Mouse (Mus musculus) stomach, postnatal 0 days (tissue): ENCODE results near the gene Fam180a. TPM values are rescaled to one million over a fixed set of nuclear protein-coding genes. Genes with fewer than 3 reads are reported as not detected.

Experiments used
- ATAC-seq: fragments of 200-750 bp; cut with Nextera tagmentation; 2 replicates; pipeline ENCODE4 v1.8.0; 2017; ENCODE audit not compliant: low FRiP score, low TSS enrichment
- DNase-seq: peaks from one replicate; pipeline ENCODE4 v3.0.0-alpha.2; 2016; ENCODE audit warnings: low spot score
- H3K27ac ChIP-seq: fragments of 300-500 bp; sonication (generic); replicated peaks from 2 replicates; pipeline ENCODE4 v1.5.1; 2014; ENCODE audit warnings: mild to moderate bottlenecking, control low read depth
- H3K27me3 ChIP-seq: fragments of 300-500 bp; sonication (generic); 2 replicates; pipeline ENCODE4 v1.6.1; 2014; ENCODE audit warnings: low read length; ENCODE audit not compliant: control insufficient read depth, insufficient read depth
- H3K36me3 ChIP-seq: fragments of 300-500 bp; sonication (generic); 2 replicates; pipeline ENCODE4 v1.6.1; 2014; ENCODE audit warnings: low read length, mixed read lengths; ENCODE audit not compliant: control insufficient read depth, insufficient read depth
- H3K4me1 ChIP-seq: fragments of 300-500 bp; sonication (generic); replicated peaks from 2 replicates; pipeline ENCODE4 v1.6.1; 2014; ENCODE audit warnings: antibody characterized with exemption; ENCODE audit not compliant: control insufficient read depth, insufficient read depth
- H3K4me2 ChIP-seq: fragments of 300-500 bp; sonication (generic); replicated peaks from 2 replicates; pipeline ENCODE4 v1.6.1; 2014; ENCODE audit warnings: low read depth, mild to moderate bottlenecking, control low read depth, moderate library complexity
- H3K4me3 ChIP-seq: fragments of 300-500 bp; sonication (generic); 2 replicates; pipeline ENCODE4 v1.5.1; 2014; ENCODE audit warnings: low read depth, low read length, control low read depth
- H3K9ac ChIP-seq: fragments of 300-500 bp; sonication (generic); 2 replicates; pipeline ENCODE4 v1.6.1; 2014; ENCODE audit warnings: mild to moderate bottlenecking, low read length, control low read depth, mixed read lengths
- H3K9me3 ChIP-seq: fragments of 300-500 bp; sonication (generic); 2 replicates; pipeline ENCODE4 v1.6.1; 2016; ENCODE audit warnings: low read length; ENCODE audit not compliant: control insufficient read depth
- CTCF ChIP-seq: IDR thresholded peaks from 2 replicates; pipeline ENCODE4 v1.5.1; 2016; ENCODE audit warnings: antibody characterized with exemption, low read depth, mild to moderate bottlenecking, moderate library complexity
- EP300 ChIP-seq: optimal IDR thresholded peaks from 2 replicates; pipeline ENCODE3; 2016; ENCODE audit warnings: antibody characterized with exemption
- WGBS: fragments of 180-500 bp; shearing (Covaris S2); extraction: QIAGEN DNeasy Blood & Tissue Kit; methylation state at CpG from one replicate; pipeline ENCODE4 v1.1.7; 2014; 5-methylcytosine and 5-hydroxymethylcytosine counted together
- polyA plus RNA-seq: library from polyadenylated mRNA; unstranded; fragments of >200 nt; fragmentation: Nextera tagmentation; extraction: Ambion mirVana; gene quantifications from 2 replicates; pipeline ENCODE4 v1.2.1, GENCODE M21; 2015

The Fam180a gene
- polyA plus RNA-seq, 1 experiment from 2014 or later = 1.6 TPM

- WGBS = 45% methylated on average over 3 of the region's 3 CpGs
Measured at GRCm38 (mm10) chr6:35338640-35339039, 12.7 kb upstream of the Fam180a start.

GRCm38 (mm10) chr6:35337836-35338235, 11.9 kb upstream of the Fam180a start:
- no peak overlapping the region for H3K4me3 ChIP-seq
- no peaks in the 10 kb centered on the region for H3K4me1 ChIP-seq
- H3K27ac ChIP-seq = no peak overlapping the region
- 53% methylated on average over 8 of the region's 8 CpGs for WGBS
- ATAC-seq = no peak
- TF ChIP-seq EP300 (no peak), CTCF (no peak)
- no peaks in the 10 kb centered on the region for H3K9me3 ChIP-seq
- H3K27me3 ChIP-seq = no peaks in the 10 kb centered on the region
- no peak overlapping the region for H3K9ac ChIP-seq
- H3K36me3 ChIP-seq = no peaks in the 10 kb centered on the region
- no peak overlapping the region for H3K4me2 ChIP-seq
- no peak for DNase-seq

More at GRCm38 (mm10) chr6:35338640-35339039, 12.7 kb upstream of the Fam180a start:
- TF ChIP-seq CTCF (no peak), EP300 (no peak)
- Histone ChIP-seq H3K27ac (no peak overlapping the region), H3K4me3 (no peak overlapping the region), H3K36me3 (no peaks in the 10 kb centered on the region), H3K4me1 (no peaks in the 10 kb centered on the region), H3K27me3 (no peaks in the 10 kb centered on the region), H3K4me2 (no peak overlapping the region), H3K9me3 (no peaks in the 10 kb centered on the region), H3K9ac (no peak overlapping the region)
- no peak for DNase-seq
- no peak for ATAC-seq

- no peak overlapping the region for H3K27ac ChIP-seq
- ATAC-seq (no peak), DNase-seq (no peak)
- no peak overlapping the region for H3K9ac ChIP-seq
- H3K4me3 ChIP-seq = no peak overlapping the region
- H3K4me2 ChIP-seq = no peak overlapping the region
- 65% methylated on average over 5 of the region's 5 CpGs for WGBS
- H3K27me3 ChIP-seq = no peaks in the 10 kb centered on the region
- TF ChIP-seq EP300 = no peak
- no peak for TF ChIP-seq CTCF
- no peaks in the 10 kb centered on the region for H3K9me3 ChIP-seq
- no peaks in the 10 kb centered on the region for H3K4me1 ChIP-seq
- no peaks in the 10 kb centered on the region for H3K36me3 ChIP-seq
Measured at GRCm38 (mm10) chr6:35335452-35335851, 9.5 kb upstream of the Fam180a start.

GRCm38 (mm10) chr6:35334278-35334677, 8.3 kb upstream of the Fam180a start:
- no peak overlapping the region for H3K4me3 ChIP-seq
- H3K27me3 ChIP-seq = no peaks in the 10 kb centered on the region
- ATAC-seq = no peak
- TF ChIP-seq EP300 (no peak), CTCF (peak; percentile 52)
- no peaks in the 10 kb centered on the region for H3K4me1 ChIP-seq
- no peak for DNase-seq
- H3K9ac ChIP-seq = no peak overlapping the region
- WGBS = 75% methylated on average over 4 of the region's 4 CpGs
- H3K9me3 ChIP-seq = no peaks in the 10 kb centered on the region
- H3K27ac ChIP-seq = no peak overlapping the region
- no peaks in the 10 kb centered on the region for H3K36me3 ChIP-seq
- no peak overlapping the region for H3K4me2 ChIP-seq

- Histone ChIP-seq H3K4me3 (no peak overlapping the region), H3K36me3 (no peaks in the 10 kb centered on the region), H3K4me1 (no peaks in the 10 kb centered on the region), H3K9ac (no peak overlapping the region), H3K27me3 (no peaks in the 10 kb centered on the region), H3K9me3 (no peaks in the 10 kb centered on the region), H3K27ac (no peak overlapping the region), H3K4me2 (no peak overlapping the region)
- DNase-seq (no peak), ATAC-seq (no peak)
- 42% methylated on average over 3 of the region's 3 CpGs for WGBS
- TF ChIP-seq EP300 (no peak), CTCF (no peak)
Measured at GRCm38 (mm10) chr6:35333632-35334031, 7.7 kb upstream of the Fam180a start.

GRCm38 (mm10) chr6:35330834-35331233, 4.9 kb upstream of the Fam180a start:
- DNase-seq = no peak
- no peak for ATAC-seq
- 42% methylated on average over 6 of the region's 6 CpGs for WGBS
- H3K4me1 ChIP-seq = no peaks in the 10 kb centered on the region
- H3K4me2 ChIP-seq = no peak overlapping the region
- no peak overlapping the region for H3K4me3 ChIP-seq
- no peak overlapping the region for H3K27ac ChIP-seq
- H3K9me3 ChIP-seq = no peaks in the 10 kb centered on the region
- H3K9ac ChIP-seq = no peak overlapping the region
- H3K36me3 ChIP-seq = no peaks in the 10 kb centered on the region
- TF ChIP-seq EP300 = no peak
- TF ChIP-seq CTCF = no peak
- no peaks in the 10 kb centered on the region for H3K27me3 ChIP-seq

- no peak for TF ChIP-seq EP300
- TF ChIP-seq CTCF = no peak
- 94% methylated on average over 12 of the region's 12 CpGs for WGBS
Measured at GRCm38 (mm10) chr6:35329956-35330355, 4.0 kb upstream of the Fam180a start.

More at GRCm38 (mm10) chr6:35329956-35330355, 4.0 kb upstream of the Fam180a start:
- Histone ChIP-seq H3K36me3 (no peaks in the 10 kb centered on the region), H3K9ac (no peak overlapping the region), H3K4me1 (no peaks in the 10 kb centered on the region), H3K4me2 (no peak overlapping the region), H3K27me3 (no peaks in the 10 kb centered on the region), H3K9me3 (no peaks in the 10 kb centered on the region), H3K4me3 (no peak overlapping the region), H3K27ac (no peak overlapping the region)
- DNase-seq = no peak
- no peak for ATAC-seq
